Mouse (Mus musculus) spleen, postnatal 0 days (tissue): ENCODE measurements around the gene Pfn4. TPM values are rescaled to one million over a fixed set of nuclear protein-coding genes. Genes with fewer than 3 reads are reported as not detected.

Experiments
- polyA plus RNA-seq: library from polyadenylated mRNA; unstranded; fragments of >200 nt; fragmentation: Nextera tagmentation; extraction: Ambion mirVana; gene quantifications from 2 replicates; pipeline ENCODE4 v1.2.1, GENCODE M21; 2015

Gene Pfn4
- polyA plus RNA-seq = 1.7 and 1.8 TPM in 2 replicates

DNA sequence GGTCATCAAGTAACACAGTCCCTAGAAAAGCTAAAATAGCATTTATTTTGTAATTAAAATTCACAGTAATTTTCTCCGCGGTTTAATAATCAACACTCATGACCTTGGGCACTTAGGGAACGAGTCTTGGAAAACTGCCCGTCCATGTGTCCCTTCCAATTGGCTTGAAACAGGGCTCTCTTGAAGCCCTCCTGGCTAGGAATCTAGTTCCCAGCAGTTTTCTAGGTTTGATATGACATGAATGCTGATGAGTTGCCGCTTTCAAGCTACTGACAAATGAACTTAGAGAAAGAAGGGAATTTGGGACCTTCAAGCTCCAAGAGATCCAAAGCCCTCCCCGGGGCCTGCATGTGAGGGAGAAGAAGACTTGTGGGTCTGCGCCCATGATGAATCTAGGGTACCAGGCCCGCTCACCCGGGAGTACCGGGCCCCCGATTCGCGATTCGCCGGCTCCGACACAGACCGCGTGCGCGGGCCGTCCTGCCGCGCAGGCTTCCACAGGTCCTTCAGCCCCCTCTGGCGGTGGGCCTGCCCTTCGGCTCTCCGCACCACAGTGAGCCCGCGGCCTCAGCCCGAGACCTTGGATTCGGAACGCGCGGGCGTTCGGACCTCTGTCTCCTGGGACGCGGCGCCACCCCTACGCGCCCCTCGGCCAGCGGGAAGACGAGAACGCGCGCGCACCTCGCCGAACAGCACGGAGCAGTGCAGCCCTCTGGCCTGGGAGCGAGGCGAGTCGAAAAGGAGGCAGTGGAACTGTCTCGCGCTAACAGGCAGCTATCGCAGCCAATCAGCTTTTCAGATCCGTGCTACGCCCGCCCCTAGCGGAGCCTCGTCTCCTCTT, at the start of gene Pfn4, which contains the start of gene Fam228b:
Gene Pfn4 (plus strand): TSS at position 531 of the 841 bp plus-strand sequence.
Gene Fam228b (minus strand): TSS at position 776 of the 841 bp plus-strand sequence.

DNA sequence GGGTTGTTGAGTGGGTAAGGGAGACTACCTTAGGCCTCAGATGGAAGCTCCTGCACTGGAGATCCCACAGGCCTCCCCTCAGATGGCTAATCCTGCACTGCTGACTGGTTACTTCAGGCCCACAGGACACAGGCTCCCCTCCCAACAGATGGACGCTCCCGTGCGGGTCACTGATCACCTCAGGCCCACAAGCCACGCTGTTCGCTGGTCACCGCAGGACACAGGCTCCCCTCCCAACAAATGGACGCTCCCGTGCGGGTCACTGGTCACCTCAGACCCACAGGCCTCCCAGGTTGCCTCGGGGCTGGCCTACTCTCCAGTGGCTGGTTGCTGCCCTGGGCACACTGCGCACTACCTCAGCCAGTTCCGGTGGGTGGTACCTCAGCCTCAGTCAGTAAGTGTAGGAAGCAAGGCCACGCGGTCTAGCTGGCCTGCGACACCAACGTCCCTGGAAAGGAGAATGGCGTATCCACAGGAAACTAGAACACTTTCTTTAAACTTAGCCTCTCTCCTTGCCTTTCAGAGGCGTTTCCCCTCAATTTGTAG, 30.7 kb upstream of the Pfn4 start, which contains the start of gene Fam228a:
Gene Fam228a (minus strand): TSS at position 400 of the 546 bp plus-strand sequence.

GRCm38 (mm10) chr12:4817361-4818101, 48.7 kb downstream of the Pfn4 start, which contains the start of gene Sf3b6:
Sf3b6 (plus strand) TSS chr12:4817544.

Other genes starting within 250 kb of the Pfn4 start
- gene Itsn2, start 176.4 kb upstream of the Pfn4 start, polyA plus RNA-seq = 30.4 and 31.6 TPM in 2 replicates
- not detected in 2 replicates for gene Gm3625, start 176.1 kb upstream of the Pfn4 start, polyA plus RNA-seq
- 0.05 and 0.24 TPM in 2 replicates for gene Fam228a, start 30.6 kb upstream of the Pfn4 start, polyA plus RNA-seq
- 1.3 and 1.5 TPM in 2 replicates for gene Fam228b, start 245 bp downstream of the Pfn4 start, polyA plus RNA-seq
- 284 and 288 TPM in 2 replicates for gene Sf3b6, start 48.5 kb downstream of the Pfn4 start, polyA plus RNA-seq
- 3.7 and 4.4 TPM in 2 replicates for gene Fkbp1b, start 72.6 kb downstream of the Pfn4 start, polyA plus RNA-seq
- 17.4 and 21.3 TPM in 2 replicates for gene Wdcp, start 74.3 kb downstream of the Pfn4 start, polyA plus RNA-seq
- gene Mfsd2b, start 105.3 kb downstream of the Pfn4 start, polyA plus RNA-seq = 70.9 and 72.7 TPM in 2 replicates
- gene Ubxn2a, start 138.7 kb downstream of the Pfn4 start, polyA plus RNA-seq = 37.5 and 43.0 TPM in 2 replicates
- 11.1 and 11.6 TPM in 2 replicates for gene Atad2b, start 148.3 kb downstream of the Pfn4 start, polyA plus RNA-seq